9 mouse cellular contexts compared by ENCODE assay signal in the genomic region with DNA sequence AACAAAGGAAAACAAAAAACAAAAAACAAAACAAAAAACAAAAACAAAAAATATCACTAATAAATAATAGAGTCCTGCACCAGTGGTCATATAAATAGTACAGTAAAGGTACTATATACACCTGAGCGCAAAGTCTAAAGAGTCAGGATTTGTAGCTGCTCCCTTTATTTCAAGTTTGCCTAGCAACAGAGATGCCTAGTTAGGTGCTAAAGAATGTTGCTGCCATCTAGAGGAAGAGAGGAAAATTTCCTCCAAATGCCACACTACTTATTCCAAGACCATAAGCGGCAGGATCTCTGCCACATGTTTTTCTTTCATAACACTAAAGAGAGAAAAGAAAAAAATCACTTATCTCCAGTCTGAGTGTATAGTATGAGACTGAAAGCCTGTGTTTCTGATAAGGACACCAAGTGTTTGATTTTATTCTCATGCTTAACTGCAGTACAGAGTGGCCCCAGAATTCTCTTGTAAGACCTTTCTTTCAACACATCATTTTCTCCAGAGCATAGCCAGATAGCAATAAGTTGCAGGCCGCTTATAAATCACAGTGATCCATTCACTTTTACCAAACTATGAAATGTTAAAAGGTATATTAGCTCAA. TPM values are rescaled to one million over a fixed set of nuclear protein-coding genes. Genes with fewer than 3 reads are reported as not detected.
DNase-seq lines count a peak whose midpoint lies in the region; ATAC-seq lines count a peak whose summit lies in the region.
"Had no signal": no experiment of that assay in that cellular context is flagged by ENCODE, and none has a peak within 500 bp of the region (broad histone marks: within the 10 kb centered on the region; RNA-seq: fewer than 3 reads in every experiment).

No protein-coding gene starts in this region.

- H3K4me3 ChIP-seq in intestine, embryonic 15.5 days (replicated peaks): no peak overlapping the region

- no peaks in the 10 kb centered on the region for H3K27me3 ChIP-seq in intestine, embryonic 15.5 days (replicated peaks)

- H3K9ac ChIP-seq in intestine, embryonic 15.5 days: no peak overlapping the region

- DNase-seq in frontal cortex, postnatal 25 days (ENCODE audit: low spot score in 2 of 2): no peak
- DNase-seq in 416B (ENCODE audit: low read depth): peak; percentile 69
- DNase-seq in c-Kit-positive CD71-negative TER-119-negative erythroid progenitor cells, embryonic 14.5 days (ENCODE audit: low read depth): peak; percentile 23
- DNase-seq in retina, adult 2 months (ENCODE audit: low read depth, low spot score): peak; percentile 18
- no peak for DNase-seq in spleen, postnatal 36 days (ENCODE audit: low spot score in 2 of 2)
- DNase-seq in spleen, adult 12 weeks (ENCODE audit: low spot score): no peak

- peak; percentile 84 for ATAC-seq in frontal cortex, adult (ENCODE audit: low TSS enrichment)
- ATAC-seq in intestine, embryonic 15.5 days: peak; percentile 76

- no peaks in the 10 kb centered on the region for H3K9me3 ChIP-seq in intestine, embryonic 15.5 days

- 35% methylated on average over 3 of the region's 3 CpGs for WGBS in intestine, embryonic 15.5 days

- no peak overlapping the region for H3K27ac ChIP-seq in intestine, embryonic 15.5 days

- no peaks in the 10 kb centered on the region for H3K36me3 ChIP-seq in intestine, embryonic 15.5 days

- no peak overlapping the region for H3K4me2 ChIP-seq in intestine, embryonic 15.5 days (replicated peaks)

- H3K4me1 ChIP-seq in intestine, embryonic 15.5 days (replicated peaks): no peaks in the 10 kb centered on the region

RNA-seq across cellular contexts. Expression of a gene that starts 16.8 kb away (rescaled TPM):
- not detected in 2 replicates for polyA plus RNA-seq in intestine, embryonic 15.5 days (2015; fragmentation: Nextera tagmentation; extraction: Ambion mirVana)
- polyA plus RNA-seq: liver, embryonic 16.5 days had no signal

Comparison
In these comparisons a context has a peak if more than half of its experiments do, and no peak if none do; other contexts are left out.
1. DNase-seq: peak in 416B (single experiment), c-Kit-positive CD71-negative TER-119-negative erythroid progenitor cells, embryonic 14.5 days (single experiment) and retina, adult 2 months (single experiment); none in frontal cortex, postnatal 25 days (0 of 2), spleen, postnatal 36 days (0 of 2) and spleen, adult 12 weeks (single experiment).